ENCODE assay signal across 13 mouse cellular contexts in genomic region chr2:166632571-166633361, GRCm38 (mm10).
A peak's percentile ranks its signal among the peaks of the same experiment; 100 is the strongest.
DNase-seq lines count a peak whose midpoint lies in the region; ATAC-seq and TF ChIP-seq lines count a peak whose summit lies in the region.
"Had no signal": no experiment of that assay in that cellular context is flagged by ENCODE, and none has a peak within 500 bp of the region (broad histone marks: within the 10 kb centered on the region; RNA-seq: fewer than 3 reads in every experiment).

No protein-coding gene starts in this region.

- H3K27me3 ChIP-seq in kidney, postnatal 0 days (ENCODE audit: insufficient read depth, low read length), result no peaks in the 10 kb centered on the region
- H3K27me3 ChIP-seq in MEL (ENCODE audit: control insufficient read depth in 1 of 2, insufficient read depth in 2 of 2, low read length in 2 of 2), result no peaks in the 10 kb centered on the region
- H3K27me3 ChIP-seq in forebrain, postnatal 0 days (ENCODE audit: insufficient read depth, low read length), result no peaks in the 10 kb centered on the region
- H3K27me3 ChIP-seq in kidney, adult 2 months (replicated peaks; ENCODE audit: control insufficient read depth, insufficient read depth, low read length), result no peaks in the 10 kb centered on the region
- H3K27me3 ChIP-seq: limb, embryonic 13.5 days; neural tube, embryonic 12.5 days had no signal

- 0 out of 2 replicates have a peak, but pooled peaks cover 8% of the 10 kb centered on the region for H3K4me1 ChIP-seq in kidney, postnatal 0 days (replicated peaks; ENCODE audit: insufficient read depth, low read length)
- no peaks in the 10 kb centered on the region for H3K4me1 ChIP-seq in MEL (ENCODE audit: control insufficient read depth in 1 of 2, insufficient read depth in 2 of 2, low read length in 2 of 2)
- no peaks in the 10 kb centered on the region; the same call in 1 of the 2 replicates for H3K4me1 ChIP-seq in forebrain, postnatal 0 days (ENCODE audit: insufficient read depth)
- no peaks in the 10 kb centered on the region for H3K4me1 ChIP-seq in kidney, adult 2 months (ENCODE audit: control insufficient read depth, insufficient read depth, low read length)

- no peak for TF ChIP-seq RAD21 in MEL (IDR thresholded peaks at IDR 0.05; ENCODE audit: low read depth, low read length)

- 0 out of 2 replicates have a peak, but pooled peaks have one; percentile 41 for ATAC-seq in kidney, postnatal 0 days (replicated peaks; ENCODE audit: low FRiP score, low read depth)
- ATAC-seq in forebrain, postnatal 0 days, result peak; percentile 61
- ATAC-seq in inflammation-experienced regulatory T-cells, adult 6 months, result no peak

- no peak overlapping the region for H3K27ac ChIP-seq in kidney, postnatal 0 days
- no peak overlapping the region for H3K27ac ChIP-seq in MEL (ENCODE audit: control insufficient read depth, low read depth, low read length)
- H3K27ac ChIP-seq in forebrain, postnatal 0 days (ENCODE audit: low read depth, low read length), result peak overlapping the region; percentile 29
- no peak overlapping the region for H3K27ac ChIP-seq in kidney, adult 2 months (ENCODE audit: insufficient read depth, low read depth, low read length)
- H3K27ac ChIP-seq: limb, embryonic 13.5 days; neural tube, embryonic 12.5 days had no signal

- no peak overlapping the region for H3K4me2 ChIP-seq in kidney, postnatal 0 days (ENCODE audit: low read length)
- H3K4me2 ChIP-seq in forebrain, postnatal 0 days (ENCODE audit: low read depth), result no peak overlapping the region
- H3K4me2 ChIP-seq: limb, embryonic 13.5 days; neural tube, embryonic 12.5 days had no signal

- no peak for TF ChIP-seq EP300 in MEL (IDR thresholded peaks at IDR 0.05; ENCODE audit: low read depth in 1 of 2, low read length in 2 of 2)

- H3K9me3 ChIP-seq in kidney, postnatal 0 days (replicated peaks; ENCODE audit: low read length), result no peaks in the 10 kb centered on the region
- no peaks in the 10 kb centered on the region for H3K9me3 ChIP-seq in MEL (replicated peaks; ENCODE audit: insufficient read depth, low read length)
- no peaks in the 10 kb centered on the region for H3K9me3 ChIP-seq in forebrain, postnatal 0 days (ENCODE audit: low read length)
- H3K9me3 ChIP-seq: limb, embryonic 13.5 days; megakaryocyte, embryonic 14.5 days; neural tube, embryonic 12.5 days had no signal

- DNase-seq in kidney, postnatal 0 days (ENCODE audit: low spot score), result no peak
- DNase-seq in kidney, adult 11 months, result no peak
- DNase-seq in MEL (ENCODE audit: low read depth, low spot score), result peak; percentile 28
- peak; percentile 92 for DNase-seq in brain, adult 2 months (ENCODE audit: low read depth, low spot score)
- DNase-seq in forebrain, postnatal 0 days, result peak; percentile 70
- no peak for DNase-seq in kidney, adult 2 months
- no peak for DNase-seq in kidney, postnatal 10 days
- DNase-seq: kidney, postnatal 4 days had no signal

- TF ChIP-seq CTCF in kidney, postnatal 0 days (IDR thresholded peaks at IDR 0.05; ENCODE audit: low read depth), result no peak
- TF ChIP-seq CTCF in MEL (IDR thresholded peaks at IDR 0.05 in 2 of 3, conservative IDR thresholded peaks at IDR 0.05 in 1 of 3; ENCODE audit: control insufficient read depth in 1 of 3, insufficient read depth in 1 of 3, low read depth in 2 of 3, low read length in 3 of 3, poor library complexity in 1 of 3, severe bottlenecking in 1 of 3), result no peak
- no peak for TF ChIP-seq CTCF in forebrain, postnatal 0 days (IDR thresholded peaks at IDR 0.05; ENCODE audit: low read depth)
- no peak for TF ChIP-seq CTCF in kidney, adult 2 months (conservative IDR thresholded peaks at IDR 0.05; ENCODE audit: insufficient read depth, insufficient read length, low read depth, low read length)

- TF ChIP-seq POLR2A in MEL (IDR thresholded peaks at IDR 0.05; ENCODE audit: control insufficient read depth in 1 of 2, insufficient read depth in 1 of 2, low read depth in 1 of 2, low read length in 2 of 2, poor library complexity in 1 of 2), result no peak
- no peak for TF ChIP-seq POLR2A in kidney, adult 2 months (IDR thresholded peaks at IDR 0.05; ENCODE audit: low read depth, low read length)

- no peaks in the 10 kb centered on the region for H3K79me2 ChIP-seq in MEL (ENCODE audit: control insufficient read depth, insufficient read depth, low read length, poor library complexity)

- no peaks in the 10 kb centered on the region for H3K36me3 ChIP-seq in kidney, postnatal 0 days (ENCODE audit: insufficient read depth, low read length)
- H3K36me3 ChIP-seq in MEL (ENCODE audit: control insufficient read depth in 1 of 2, insufficient read depth in 2 of 2, low read length in 2 of 2), result no peaks in the 10 kb centered on the region
- H3K36me3 ChIP-seq in forebrain, postnatal 0 days (ENCODE audit: insufficient read depth), result 0 out of 2 replicates have a peak, but pooled peaks cover 4% of the 10 kb centered on the region
- H3K36me3 ChIP-seq in kidney, adult 2 months (ENCODE audit: control insufficient read depth, insufficient read depth, low read length), result no peaks in the 10 kb centered on the region

- H3K4me3 ChIP-seq in kidney, postnatal 0 days (replicated peaks; ENCODE audit: low read depth, low read length), result no peak overlapping the region
- no peak overlapping the region for H3K4me3 ChIP-seq in MEL (ENCODE audit: control insufficient read depth in 1 of 2, insufficient read depth in 1 of 2, low read depth in 2 of 2, low read length in 2 of 2)
- no peak overlapping the region for H3K4me3 ChIP-seq in forebrain, postnatal 0 days (ENCODE audit: low read depth, low read length)
- H3K4me3 ChIP-seq in kidney, adult 2 months (ENCODE audit: insufficient read depth, low read depth, low read length), result no peak overlapping the region
- H3K4me3 ChIP-seq: erythroblast, embryonic 14.5 days; limb, embryonic 13.5 days; megakaryocyte, embryonic 14.5 days; neural tube, embryonic 12.5 days had no signal

- H3K9ac ChIP-seq in kidney, postnatal 0 days (ENCODE audit: low read depth, low read length), result no peak overlapping the region
- no peak overlapping the region for H3K9ac ChIP-seq in MEL (ENCODE audit: control insufficient read depth, low read depth, low read length, poor library complexity, severe bottlenecking)
- H3K9ac ChIP-seq in forebrain, postnatal 0 days, result no peak overlapping the region
- H3K9ac ChIP-seq: limb, embryonic 13.5 days; neural tube, embryonic 12.5 days had no signal

- WGBS in kidney, postnatal 0 days, result 87% methylated on average over 13 of the region's 13 CpGs
- 72% methylated on average over 13 of the region's 13 CpGs for WGBS in forebrain, postnatal 0 days
- 93% methylated on average over 13 of the region's 13 CpGs for WGBS in kidney, adult 2 months

TF ChIP-seq in MEL, 35 proteins besides CTCF, POLR2A, EP300 and RAD21:
- TF ChIP-seq USF1 (IDR thresholded peaks at IDR 0.05; ENCODE audit: low read depth, low read length) (peak; percentile 50), SMC3 (IDR thresholded peaks at IDR 0.05; ENCODE audit: low read depth, low read length) (no peak)

Comparison
In these comparisons a context has a peak if more than half of its experiments do, and no peak if none do; other contexts are left out.
1. DNase-seq: peak in MEL (single experiment), brain, adult 2 months (single experiment) and forebrain, postnatal 0 days (single experiment); none in kidney, postnatal 0 days (single experiment), kidney, adult 11 months (single experiment), kidney, adult 2 months (single experiment) and kidney, postnatal 10 days (single experiment).